Mouse (Mus musculus) effector memory CD4-positive, alpha-beta T cell, adult 5 months (primary cell): ENCODE measurements around the gene Rel. TPM values are rescaled to one million over a fixed set of nuclear protein-coding genes. Genes with fewer than 3 reads are reported as not detected.

Experiments
- polyA plus RNA-seq: library from polyadenylated mRNA; unstranded; fragments of 100-300 nt; shearing (Covaris generic); gene quantifications from one replicate; pipeline ENCODE4 v1.2.1, GENCODE M21; 2017

Rel gene
- polyA plus RNA-seq: 128 TPM

DNA sequence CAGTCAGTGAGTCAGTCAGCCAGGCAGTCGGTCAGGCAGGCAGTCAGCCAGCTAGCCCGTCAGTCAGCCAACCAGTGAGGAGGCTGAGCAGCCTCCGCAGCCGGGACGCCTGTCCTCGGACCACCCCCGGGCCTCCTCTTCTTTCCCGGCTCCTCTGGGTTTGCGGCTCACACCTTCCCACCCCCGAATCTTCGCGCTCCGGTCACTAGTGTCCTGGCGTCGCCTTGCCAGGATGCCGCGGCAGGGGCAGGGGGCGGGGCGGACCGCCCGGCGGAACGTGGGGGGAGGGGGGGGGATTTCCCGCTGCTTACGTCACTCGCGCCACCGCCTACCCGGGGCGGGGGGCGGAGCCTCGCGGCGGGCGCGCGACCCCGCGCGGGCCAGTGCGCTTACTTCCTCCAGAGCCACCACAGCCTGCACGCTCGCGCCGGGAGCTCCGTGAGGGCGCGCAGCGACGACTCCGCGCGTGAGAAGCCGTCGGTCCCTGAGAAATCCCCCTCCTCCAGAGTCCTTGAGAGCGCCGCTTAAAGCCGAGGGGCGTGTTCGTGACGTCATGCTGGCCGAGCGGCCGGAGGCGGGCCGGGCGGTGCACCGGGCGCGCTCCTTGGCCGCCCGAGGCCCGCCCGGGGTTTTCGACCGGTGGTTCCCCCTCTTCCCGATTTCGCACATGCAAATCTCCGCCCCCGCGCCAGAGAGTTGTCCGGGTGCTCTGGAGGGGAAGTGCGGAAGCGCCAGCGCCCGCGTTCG, at the start of gene Rel:
Gene Rel (minus strand): TSS at position 211 of the 747 bp plus-strand sequence.

Other genes with a start within 250 kb of the Rel start
- gene 1700093K21Rik, start 249.8 kb downstream of the Rel start, polyA plus RNA-seq: not detected
- 9.2 TPM for gene 0610010F05Rik, start 137.3 kb downstream of the Rel start, polyA plus RNA-seq
- gene Pus10, start 105.3 kb downstream of the Rel start, polyA plus RNA-seq: 18.1 TPM
- gene Pex13, start 105.0 kb downstream of the Rel start, polyA plus RNA-seq: 33.5 TPM
- 35.7 TPM for gene Papolg, start 124.3 kb upstream of the Rel start, polyA plus RNA-seq